Mouse (Mus musculus) bone marrow, adult 2 months (tissue): ENCODE data around the gene Nme9.

Source experiments
- CTCF ChIP-seq: fragments of 200-500 bp; IDR thresholded peaks from 2 replicates; pipeline ENCODE4 v1.5.1; 2011; ENCODE audit warnings: low read length, control low read depth; ENCODE audit not compliant: control insufficient read depth, insufficient read depth
- POLR2A ChIP-seq: fragments of 200-500 bp; IDR thresholded peaks from 2 replicates; pipeline ENCODE4 v1.6.1; 2011; ENCODE audit warnings: low read depth, mild to moderate bottlenecking, control low read depth, low read length, borderline replicate concordance; ENCODE audit not compliant: control insufficient read depth

- TF ChIP-seq CTCF (no peak), POLR2A (no peak)
Observed at GRCm38 (mm10) chr9:99487841-99488240, 36.6 kb downstream of the Nme9 start.
